Mouse (Mus musculus) CH12.LX (cell line): ENCODE measurements at regions not wholly inside any gene's neighbourhood (a gene's known extent, or its start where the extent isn't known, plus 50 kb on each side); places are given as distances from the start of the nearest gene placed in this dataset.

ENCODE experiments used
- DNase-seq: peaks from one replicate; pipeline ENCODE4 v3.0.0-alpha.2; 2013; ENCODE audit errors: extremely low read depth
- H3K27ac ChIP-seq: 2 replicates; pipeline ENCODE4 v1.5.1; 2012; ENCODE audit warnings: low read depth, mild to moderate bottlenecking, control low read depth, moderate library complexity; ENCODE audit not compliant: insufficient read depth
- H3K27me3 ChIP-seq: replicated peaks from 2 replicates; pipeline ENCODE3; 2012; ENCODE audit warnings: inconsistent platforms
- H3K36me3 ChIP-seq, 2 experiments: replicated peaks in 1 of 2; 2 replicates each; pipeline versions ENCODE3 to v1.6.1; 2012; ENCODE audit warnings: inconsistent platforms in 1 of 2, low read length in 1 of 2, mild to moderate bottlenecking in 1 of 2, mixed read lengths in 1 of 2, moderate library complexity in 1 of 2; ENCODE audit not compliant: control insufficient read depth in 1 of 2, insufficient read depth in 1 of 2
- H3K4me1 ChIP-seq, 2 experiments: 2 replicates each; pipeline ENCODE4 v1.6.1; 2012; ENCODE audit warnings: inconsistent platforms in 1 of 2, moderate library complexity in 1 of 2; ENCODE audit not compliant: insufficient read depth in 2 of 2, control insufficient read depth in 1 of 2
- H3K4me2 ChIP-seq: 2 replicates; pipeline ENCODE4 v1.6.1; 2012; ENCODE audit warnings: low read depth, mild to moderate bottlenecking, control low read depth; ENCODE audit not compliant: poor library complexity, insufficient read depth, severe bottlenecking
- H3K4me3 ChIP-seq, 3 experiments: fragments of 150-350 bp in 1 of 3; sonication (generic) in 1 of 3; replicated peaks in 1 of 3; 2 replicates each; pipeline versions ENCODE3 to v1.5.1; 2011 to 2012; ENCODE audit warnings: low read depth in 2 of 3, low read length in 2 of 3, mild to moderate bottlenecking in 2 of 3, moderate library complexity in 2 of 3, control low read depth in 1 of 3, improper control_type of control experiment in 1 of 3, inconsistent platforms in 1 of 3, mixed read lengths in 1 of 3; ENCODE audit not compliant: poor library complexity in 1 of 3
- H3K79me2 ChIP-seq: replicated peaks from 2 replicates; pipeline ENCODE4 v1.6.1; 2012; ENCODE audit warnings: mild to moderate bottlenecking, moderate library complexity; ENCODE audit not compliant: control insufficient read depth, poor library complexity, insufficient read depth, severe bottlenecking; ENCODE audit errors: extremely low read depth
- H3K9ac ChIP-seq: 2 replicates; pipeline ENCODE4 v1.6.1; 2012; ENCODE audit warnings: low read depth, mild to moderate bottlenecking, control low read depth, moderate library complexity; ENCODE audit not compliant: insufficient read depth
- H3K9me3 ChIP-seq: replicated peaks from 2 replicates; pipeline ENCODE3; 2012; ENCODE audit warnings: low read length, inconsistent platforms, mixed read lengths
- BHLHE40 ChIP-seq: IDR thresholded peaks from 2 replicates; pipeline ENCODE4 v1.6.1; 2011; ENCODE audit warnings: mild to moderate bottlenecking, low read depth, low read length, improper control_type of control experiment
- CHD2 ChIP-seq: IDR thresholded peaks from 2 replicates; pipeline ENCODE4 v1.6.1; 2011; ENCODE audit warnings: low read length, improper control_type of control experiment
- CTCF ChIP-seq, 2 experiments: IDR thresholded peaks in 1 of 2; conservative IDR thresholded peaks in 1 of 2; 2 replicates each; pipeline ENCODE4 v1.5.1; 2011 to 2012; ENCODE audit warnings: low read depth in 2 of 2, low read length in 2 of 2, improper control_type of control experiment in 1 of 2, inconsistent platforms in 1 of 2, mild to moderate bottlenecking in 1 of 2, moderate library complexity in 1 of 2
- ETS1 ChIP-seq: conservative IDR thresholded peaks from 2 replicates; pipeline ENCODE4 v1.6.1; 2012; ENCODE audit warnings: low read depth, mild to moderate bottlenecking, inconsistent platforms, low read length, improper control_type of control experiment, moderate library complexity
- GABPA ChIP-seq: IDR thresholded peaks from 2 replicates; pipeline ENCODE4 v1.6.1; 2012; ENCODE audit warnings: low read depth, low read length, improper control_type of control experiment, inconsistent platforms; ENCODE audit not compliant: insufficient replicate concordance
- HCFC1 ChIP-seq: IDR thresholded peaks from 2 replicates; pipeline ENCODE4 v1.6.1; 2012; ENCODE audit warnings: low read depth, mild to moderate bottlenecking, inconsistent platforms, low read length, improper control_type of control experiment
- IRF4 ChIP-seq: IDR thresholded peaks from 2 replicates; pipeline ENCODE4 v1.6.1; 2014; ENCODE audit warnings: low read depth, mild to moderate bottlenecking, inconsistent platforms, low read length, improper control_type of control experiment
- JUN ChIP-seq: IDR thresholded peaks from 2 replicates; pipeline ENCODE4 v1.6.1; 2011; ENCODE audit warnings: low read depth, mild to moderate bottlenecking, low read length, improper control_type of control experiment, moderate library complexity; ENCODE audit not compliant: insufficient read depth
- KAT2A ChIP-seq: IDR thresholded peaks from 2 replicates; pipeline ENCODE4 v1.6.1; 2012; ENCODE audit warnings: low read length, improper control_type of control experiment, inconsistent platforms; ENCODE audit not compliant: insufficient replicate concordance
- MAFK ChIP-seq: IDR thresholded peaks from 2 replicates; pipeline ENCODE4 v1.6.1; 2011; ENCODE audit warnings: low read length, improper control_type of control experiment; ENCODE audit not compliant: insufficient replicate concordance
- MXI1 ChIP-seq: IDR thresholded peaks from 2 replicates; pipeline ENCODE4 v1.6.1; 2011; ENCODE audit warnings: mild to moderate bottlenecking, low read depth, low read length, improper control_type of control experiment
- PAX5 ChIP-seq: IDR thresholded peaks from 2 replicates; pipeline ENCODE4 v1.6.1; 2012; ENCODE audit warnings: low read length, inconsistent platforms, mixed read lengths
- POLR2A ChIP-seq: IDR thresholded peaks from 2 replicates; pipeline ENCODE4 v1.6.1; 2011; ENCODE audit warnings: low read depth, mild to moderate bottlenecking, improper control_type of control experiment, low read length
- RAD21 ChIP-seq: IDR thresholded peaks from 2 replicates; pipeline ENCODE4 v1.6.1; 2011; ENCODE audit warnings: low read depth, mild to moderate bottlenecking, low read length, improper control_type of control experiment, moderate library complexity
- SIN3A ChIP-seq: IDR thresholded peaks from 2 replicates; pipeline ENCODE4 v1.6.1; 2012; ENCODE audit warnings: low read length, improper control_type of control experiment, inconsistent platforms
- SMC3 ChIP-seq: IDR thresholded peaks from 2 replicates; pipeline ENCODE4 v1.6.1; 2011; ENCODE audit warnings: low read depth, low read length, improper control_type of control experiment
- UBTF ChIP-seq: IDR thresholded peaks from 2 replicates; pipeline ENCODE4 v1.6.1; 2012; ENCODE audit warnings: low read depth, mild to moderate bottlenecking, inconsistent platforms, low read length, improper control_type of control experiment, moderate library complexity
- ZC3H11A ChIP-seq: IDR thresholded peaks from 2 replicates; pipeline ENCODE4 v1.6.1; 2012; ENCODE audit warnings: low read depth, mild to moderate bottlenecking, inconsistent platforms, low read length, improper control_type of control experiment
- ZKSCAN1 ChIP-seq: IDR thresholded peaks from 2 replicates; pipeline ENCODE4 v1.6.1; 2012; ENCODE audit warnings: low read depth, inconsistent platforms, low read length, improper control_type of control experiment, borderline replicate concordance
- ZMIZ1 ChIP-seq: IDR thresholded peaks from 2 replicates; pipeline ENCODE4 v1.6.1; 2012; ENCODE audit warnings: low read depth, mild to moderate bottlenecking, inconsistent platforms, low read length, improper control_type of control experiment
- ZNF384 ChIP-seq: IDR thresholded peaks from 2 replicates; pipeline ENCODE4 v1.6.1; 2012; ENCODE audit warnings: low read depth, low read length, improper control_type of control experiment, inconsistent platforms
- dilution Hi-C: fragments of 300-500 bp; cut with MboI; formaldehyde crosslinking; loops from 2 replicates; pipeline ENCODE4 v1.14.3; 2020; ENCODE audit warnings: low sequenced_read_pairs; ENCODE audit not compliant: extremely low pct_unique_long_range_greater_than_20kb, extremely low pct_ligation_motif_present
- in situ Hi-C: fragments of 300-500 bp; cut with MboI; formaldehyde crosslinking; loops from 3 replicates; pipeline ENCODE4 v1.14.3; 2019; ENCODE audit warnings: low sequenced_read_pairs, low pct_ligation_motif_present, low pct_unique_long_range_greater_than_20kb, mixed read lengths

DNA sequence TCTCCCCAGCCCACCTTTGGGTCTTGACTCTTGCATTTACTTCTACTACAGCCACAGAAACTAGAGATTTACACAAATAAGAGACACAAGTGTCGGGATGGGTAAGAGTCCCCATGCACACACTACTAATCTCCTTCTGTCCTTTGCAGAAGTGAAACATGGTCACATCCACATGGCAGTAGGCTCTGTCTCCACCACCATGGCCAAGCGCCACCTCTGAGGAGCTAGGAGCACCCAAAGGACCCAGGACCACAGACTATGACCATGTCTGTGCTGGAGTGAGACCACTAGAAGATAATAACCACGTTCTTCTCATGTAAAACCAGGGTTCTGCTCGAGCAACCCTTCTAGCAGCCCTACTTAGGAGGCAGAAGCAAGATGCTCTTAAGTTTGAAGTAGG lies 81.1 kb upstream of the Arid1b start (continued):
- TF ChIP-seq ETS1 (no peak), JUN (no peak)

DNA sequence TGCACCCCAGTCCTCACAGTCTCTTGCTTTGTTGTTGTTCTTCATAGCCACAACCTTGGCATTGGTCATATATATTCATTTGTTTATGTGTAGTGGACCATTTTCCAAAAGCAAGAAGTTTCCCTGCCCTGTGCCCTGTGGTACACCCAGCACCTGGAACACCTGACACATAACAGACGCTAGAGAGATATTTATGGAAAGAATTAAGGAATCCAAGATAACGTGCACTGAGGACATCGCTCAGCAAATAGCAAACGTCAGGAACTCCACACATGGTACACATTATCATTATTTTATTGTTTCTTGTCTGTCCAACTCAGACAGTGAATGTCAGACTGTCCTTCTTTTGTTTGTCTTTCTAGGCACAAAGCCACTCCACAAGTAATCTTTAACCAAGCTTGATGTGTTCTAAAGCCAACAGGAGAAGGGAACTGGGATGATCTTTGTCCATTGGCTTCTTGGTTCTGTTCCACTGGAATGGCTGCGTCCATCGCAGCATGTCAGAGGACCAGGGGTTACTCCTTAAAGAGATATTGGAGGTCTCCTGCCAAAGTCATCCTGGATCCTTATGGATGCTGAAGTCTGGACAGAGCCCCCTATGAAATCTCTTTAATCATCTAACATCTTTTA lies 74.2 kb upstream of the Arid1b start:
- Histone ChIP-seq H3K27ac (no peak overlapping the region), H3K4me2 (no peak overlapping the region), H3K4me1 (peaks cover 3 to 13% of the 10 kb centered on the region in 2 experiments)
- dilution Hi-C loops: no loop called here
- TF ChIP-seq RAD21: no peak
- no peak for TF ChIP-seq SIN3A
- TF ChIP-seq ZC3H11A: no peak
- TF ChIP-seq IRF4: no peak
- no peak for TF ChIP-seq ETS1
- TF ChIP-seq SMC3: no peak
- no peak for TF ChIP-seq KAT2A
- TF ChIP-seq, all 38 proteins: peak for 0
- no peak overlapping the region for H3K4me3 ChIP-seq
- no peaks in the 10 kb centered on the region for H3K9me3 ChIP-seq
- no peak for DNase-seq
- H3K9ac ChIP-seq: no peak overlapping the region
- no peaks in the 10 kb centered on the region for H3K36me3 ChIP-seq
- no peaks in the 10 kb centered on the region for H3K79me2 ChIP-seq
- in situ Hi-C loops: no loop called here
- H3K27me3 ChIP-seq: no peaks in the 10 kb centered on the region

DNA sequence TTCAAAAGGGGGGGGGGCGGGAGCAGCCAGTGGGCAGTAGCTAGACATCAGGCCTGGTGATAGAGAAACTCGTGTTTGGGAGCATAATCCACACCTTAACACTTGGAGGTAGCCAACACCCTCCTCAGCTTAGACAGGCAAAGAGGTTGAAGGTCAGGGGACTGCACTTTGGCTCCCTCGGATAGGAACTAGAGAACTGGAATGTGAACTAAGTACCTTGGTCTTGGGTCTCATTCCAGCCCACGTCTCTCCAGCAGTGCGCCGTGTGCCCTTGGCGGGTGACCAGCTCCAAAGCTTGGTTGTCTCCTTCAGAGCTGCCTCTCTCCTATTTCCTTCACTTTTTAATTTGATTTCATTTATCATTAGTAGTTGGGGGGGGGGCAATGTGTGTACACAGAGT lies 73.0 kb upstream of the Arid1b start:
- Histone ChIP-seq H3K27ac (no peak overlapping the region), H3K27me3 (no peaks in the 10 kb centered on the region), H3K4me1 (peaks cover 3 to 13% of the 10 kb centered on the region in 2 experiments), H3K4me3 (no peak overlapping the region), H3K9me3 (no peaks in the 10 kb centered on the region), H3K4me2 (no peak overlapping the region), H3K9ac (no peak overlapping the region)
- in situ Hi-C loops: no loop called here
- dilution Hi-C loops: no loop called here
- TF ChIP-seq PAX5 (no peak), MAFK (no peak), POLR2A (no peak), RAD21 (no peak), CTCF (conservative IDR thresholded peaks at IDR 0.05 in 1 of 2, IDR thresholded peaks at IDR 0.05 in 1 of 2; ENCODE audit: low read depth in 2 of 2, low read length in 2 of 2) (no peak), SIN3A (no peak)
- TF ChIP-seq, all 38 proteins: peak for 0
- H3K36me3 ChIP-seq: no peaks in the 10 kb centered on the region
- no peaks in the 10 kb centered on the region for H3K79me2 ChIP-seq
- DNase-seq: no peak

DNA sequence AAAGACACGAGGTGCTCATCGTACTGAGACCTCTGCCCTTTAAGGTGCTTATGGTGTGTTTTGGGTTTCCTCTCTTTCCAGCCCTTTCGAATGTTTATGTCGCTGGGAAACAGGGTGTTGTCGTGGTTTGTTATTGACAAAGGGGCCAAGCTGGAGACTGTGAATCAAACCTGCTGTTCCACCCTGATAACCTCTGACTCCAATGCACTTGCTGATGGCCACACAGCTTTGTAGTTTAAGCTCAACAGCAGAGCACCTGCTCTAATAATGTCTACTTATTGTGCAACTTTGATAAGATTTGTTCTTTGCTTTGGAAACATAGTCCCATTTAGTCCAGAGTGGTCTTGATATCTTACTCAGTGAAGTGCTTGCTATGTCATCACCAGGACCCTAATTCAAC lies 65.5 kb upstream of the Arid1b start:
- Histone ChIP-seq H3K36me3 (no peaks in the 10 kb centered on the region), H3K79me2 (no peaks in the 10 kb centered on the region), H3K27me3 (no peaks in the 10 kb centered on the region), H3K9ac (no peak overlapping the region), H3K4me2 (no peak overlapping the region), H3K27ac (no peak overlapping the region), H3K9me3 (no peaks in the 10 kb centered on the region), H3K4me3 (no peak overlapping the region), H3K4me1 (peaks cover 3 to 5% of the 10 kb centered on the region in 2 experiments; a peak in 3 of 4 replicates)
- in situ Hi-C loops: no loop called here
- no peak for DNase-seq
- TF ChIP-seq PAX5 (no peak), MXI1 (no peak), SIN3A (no peak), ZKSCAN1 (no peak), GABPA (no peak), CHD2 (no peak), KAT2A (no peak), ZC3H11A (no peak), IRF4 (no peak), ZMIZ1 (no peak), ZNF384 (no peak), JUN (no peak), HCFC1 (no peak), BHLHE40 (no peak), UBTF (no peak)
- dilution Hi-C loops: no loop called here
